Mouse (Mus musculus) kidney, embryonic 16.5 days (tissue): ENCODE measurements around the gene Cdca5. TPM values are rescaled to one million over a fixed set of nuclear protein-coding genes. Genes with fewer than 3 reads are reported as not detected.
A peak's percentile ranks its signal among the peaks of the same experiment; 100 is the strongest.

Experiments used
- ATAC-seq: fragments of 200-750 bp; cut with Nextera tagmentation; 2 replicates; pipeline ENCODE4 v1.8.0; 2017; ENCODE audit warnings: moderate TSS enrichment; ENCODE audit not compliant: low FRiP score, low TSS enrichment
- H3K27ac ChIP-seq: fragments of 300-500 bp; sonication (generic); 2 replicates; pipeline ENCODE4 v1.5.1; 2014; ENCODE audit warnings: low read length
- H3K27me3 ChIP-seq: fragments of 300-500 bp; sonication (generic); 2 replicates; pipeline ENCODE4 v1.6.1; 2014; ENCODE audit warnings: low read length, control low read depth, mixed read lengths; ENCODE audit not compliant: insufficient read depth
- H3K36me3 ChIP-seq: fragments of 300-500 bp; sonication (generic); 2 replicates; pipeline ENCODE4 v1.6.1; 2014; ENCODE audit warnings: low read length, control low read depth, mixed read lengths; ENCODE audit not compliant: insufficient read depth
- H3K4me1 ChIP-seq: fragments of 300-500 bp; sonication (generic); 2 replicates; pipeline ENCODE4 v1.6.1; 2014; ENCODE audit warnings: low read length, control low read depth, mixed read lengths; ENCODE audit not compliant: insufficient read depth
- H3K4me2 ChIP-seq: fragments of 300-500 bp; sonication (generic); replicated peaks from 2 replicates; pipeline ENCODE4 v1.6.1; 2014; ENCODE audit warnings: low read depth, low read length
- H3K4me3 ChIP-seq: fragments of 300-500 bp; sonication (generic); 2 replicates; pipeline ENCODE4 v1.5.1; 2014; ENCODE audit warnings: mild to moderate bottlenecking, low read length
- H3K9ac ChIP-seq: fragments of 300-500 bp; sonication (generic); replicated peaks from 2 replicates; pipeline ENCODE4 v1.6.1; 2014; ENCODE audit warnings: low read length
- H3K9me3 ChIP-seq: fragments of 300-500 bp; sonication (generic); 2 replicates; pipeline ENCODE4 v1.6.1; 2016; ENCODE audit warnings: low read length, control low read depth
- WGBS: fragments of 180-500 bp; shearing (Covaris S2); extraction: QIAGEN DNeasy Blood & Tissue Kit; methylation state at CpG from one replicate; pipeline ENCODE4 v1.1.7; 2014; 5-methylcytosine and 5-hydroxymethylcytosine counted together
- polyA plus RNA-seq: library from polyadenylated mRNA; unstranded; fragments of >200 nt; fragmentation: Nextera tagmentation; extraction: Ambion mirVana; gene quantifications from 2 replicates; pipeline ENCODE4 v1.2.1, GENCODE M21; 2015

Cdca5 gene
- polyA plus RNA-seq, 1 experiment from 2014 or later: 43.6 TPM

GRCm38 (mm10) chr19:6061021-6061533 lies 23.7 kb upstream of the Cdca5 start, which contains the start of gene Znhit2:
Gene Znhit2 (plus strand): TSS chr19:6061192.
- under 1% methylated on average over 58 of the region's 58 CpGs for WGBS
- Histone ChIP-seq H3K9ac (peak within 1 kb of the TSS; percentile 97), H3K27me3 (no peaks in the 10 kb centered on the region), H3K9me3 (no peaks in the 10 kb centered on the region), H3K4me3 (peak within 1 kb of the TSS; percentile 94), H3K36me3 (peaks cover 10% of the 10 kb centered on the region), H3K27ac (peak within 1 kb of the TSS; percentile 97), H3K4me2 (peak within 1 kb of the TSS; percentile 100), H3K4me1 (peaks cover 37% of the 10 kb centered on the region)
- peak; percentile 76 for ATAC-seq

GRCm38 (mm10) chr19:6061641-6062302 lies 23.0 kb upstream of the Cdca5 start:
- H3K9ac ChIP-seq: peak overlapping the region; percentile 97
- H3K4me2 ChIP-seq: peak overlapping the region; percentile 100
- no peaks in the 10 kb centered on the region for H3K27me3 ChIP-seq
- peak; percentile 5; the same call in 1 of the 2 replicates for ATAC-seq
- H3K4me3 ChIP-seq: peak overlapping the region; percentile 94
- under 1% methylated on average over 44 of the region's 44 CpGs for WGBS
- H3K4me1 ChIP-seq: peaks cover 35% of the 10 kb centered on the region
- peaks cover 10% of the 10 kb centered on the region for H3K36me3 ChIP-seq
- peak overlapping the region; percentile 97 for H3K27ac ChIP-seq
- no peaks in the 10 kb centered on the region for H3K9me3 ChIP-seq

GRCm38 (mm10) chr19:6062418-6062817 lies 22.4 kb upstream of the Cdca5 start:
- H3K9ac ChIP-seq: peak overlapping the region; percentile 97
- H3K4me1 ChIP-seq: peaks cover 39% of the 10 kb centered on the region
- H3K4me2 ChIP-seq: peak overlapping the region; percentile 100
- peak overlapping the region; percentile 97 for H3K27ac ChIP-seq
- no peaks in the 10 kb centered on the region for H3K9me3 ChIP-seq
- H3K36me3 ChIP-seq: peaks cover 10% of the 10 kb centered on the region
- no peak for ATAC-seq
- H3K4me3 ChIP-seq: peak overlapping the region; percentile 94
- no peaks in the 10 kb centered on the region for H3K27me3 ChIP-seq
- WGBS: 39% methylated on average over 5 of the region's 5 CpGs

GRCm38 (mm10) chr19:6063081-6063480 lies 21.7 kb upstream of the Cdca5 start:
- no peak for ATAC-seq
- WGBS: 86% methylated on average over 6 of the region's 6 CpGs
- H3K27ac ChIP-seq: no peak overlapping the region
- H3K9ac ChIP-seq: no peak overlapping the region
- no peak overlapping the region for H3K4me3 ChIP-seq
- peaks cover 44% of the 10 kb centered on the region for H3K4me1 ChIP-seq
- no peaks in the 10 kb centered on the region for H3K27me3 ChIP-seq
- peak overlapping the region; percentile 100 for H3K4me2 ChIP-seq
- H3K36me3 ChIP-seq: peaks cover 10% of the 10 kb centered on the region
- H3K9me3 ChIP-seq: no peaks in the 10 kb centered on the region

GRCm38 (mm10) chr19:6066571-6066970 lies 18.2 kb upstream of the Cdca5 start:
- no peaks in the 10 kb centered on the region for H3K9me3 ChIP-seq
- 40% methylated on average over 5 of the region's 5 CpGs for whole genome bisulfite sequencing

GRCm38 (mm10) chr19:6067011-6067723 lies 17.6 kb upstream of the Cdca5 start:
- under 1% methylated on average over 30 of the region's 30 CpGs for WGBS
- Histone ChIP-seq H3K4me1 (peaks cover 33% of the 10 kb centered on the region), H3K4me3 (peak overlapping the region; percentile 56), H3K27me3 (no peaks in the 10 kb centered on the region), H3K36me3 (peaks cover 27% of the 10 kb centered on the region), H3K27ac (peak overlapping the region; percentile 69), H3K9me3 (no peaks in the 10 kb centered on the region), H3K4me2 (peak overlapping the region; percentile 89), H3K9ac (peak overlapping the region; percentile 66)
- ATAC-seq: peak; percentile 52

More at GRCm38 (mm10) chr19:6066571-6066970, 18.2 kb upstream of the Cdca5 start:
- H3K27ac ChIP-seq: peak overlapping the region; percentile 69; the same call in 1 of the 2 replicates
- H3K4me2 ChIP-seq: peak overlapping the region; percentile 89
- no peaks in the 10 kb centered on the region for H3K27me3 ChIP-seq
- ATAC-seq: no peak
- peaks cover 37% of the 10 kb centered on the region for H3K4me1 ChIP-seq
- H3K9ac ChIP-seq: peak overlapping the region; percentile 66
- H3K36me3 ChIP-seq: peaks cover 27% of the 10 kb centered on the region
- peak overlapping the region; percentile 56 for H3K4me3 ChIP-seq

GRCm38 (mm10) chr19:6067724-6068415 lies 16.9 kb upstream of the Cdca5 start, which contains the start of gene Tm7sf2:
Gene Tm7sf2 (minus strand): TSS chr19:6068373.
- no peaks in the 10 kb centered on the region for H3K9me3 ChIP-seq
- H3K36me3 ChIP-seq: peaks cover 27% of the 10 kb centered on the region
- H3K9ac ChIP-seq: peak within 1 kb of the TSS; percentile 66
- 7% methylated on average over 33 of the region's 33 CpGs for WGBS
- H3K4me3 ChIP-seq: peak within 1 kb of the TSS; percentile 56
- H3K27ac ChIP-seq: peak within 1 kb of the TSS; percentile 78
- peak; percentile 95 for ATAC-seq
- peaks cover 25% of the 10 kb centered on the region for H3K4me1 ChIP-seq
- no peaks in the 10 kb centered on the region for H3K27me3 ChIP-seq
- H3K4me2 ChIP-seq: peak within 1 kb of the TSS; percentile 89

GRCm38 (mm10) chr19:6068951-6069350 lies 15.8 kb upstream of the Cdca5 start:
- H3K9me3 ChIP-seq: no peaks in the 10 kb centered on the region
- no peak for ATAC-seq
- WGBS: 85% methylated on average over 4 of the region's 4 CpGs

GRCm38 (mm10) chr19:6069851-6070250 lies 14.9 kb upstream of the Cdca5 start:
- H3K9ac ChIP-seq: no peak overlapping the region
- WGBS: 94% methylated on average over 10 of the region's 10 CpGs
- H3K4me3 ChIP-seq: no peak overlapping the region
- H3K27ac ChIP-seq: no peak overlapping the region
- H3K9me3 ChIP-seq: no peaks in the 10 kb centered on the region
- no peak overlapping the region for H3K4me2 ChIP-seq
- H3K36me3 ChIP-seq: peaks cover 33% of the 10 kb centered on the region
- H3K4me1 ChIP-seq: peaks cover 22% of the 10 kb centered on the region
- ATAC-seq: no peak
- H3K27me3 ChIP-seq: no peaks in the 10 kb centered on the region

More at GRCm38 (mm10) chr19:6068951-6069350, 15.8 kb upstream of the Cdca5 start:
- H3K4me3 ChIP-seq: no peak overlapping the region
- H3K9ac ChIP-seq: no peak overlapping the region
- H3K4me2 ChIP-seq: no peak overlapping the region
- H3K36me3 ChIP-seq: peaks cover 31% of the 10 kb centered on the region
- H3K4me1 ChIP-seq: peaks cover 22% of the 10 kb centered on the region
- H3K27me3 ChIP-seq: no peaks in the 10 kb centered on the region
- H3K27ac ChIP-seq: no peak overlapping the region
